Mouse (Mus musculus) midbrain, postnatal 0 days (tissue): ENCODE results near the gene Pde6h. TPM values are rescaled to one million over a fixed set of nuclear protein-coding genes. Genes with fewer than 3 reads are reported as not detected.
A peak's percentile ranks its signal among the peaks of the same experiment; 100 is the strongest.

ENCODE experiments used
- ATAC-seq: fragments of 200-750 bp; cut with Nextera tagmentation; 2 replicates; pipeline ENCODE4 v1.8.0; 2017; ENCODE audit warnings: moderate number of reproducible peaks, mild to moderate bottlenecking, moderate TSS enrichment, moderate library complexity; ENCODE audit not compliant: low FRiP score
- DNase-seq: peaks from one replicate; pipeline ENCODE4 v3.0.0-alpha.2; 2015; ENCODE audit warnings: low spot score
- H3K27ac ChIP-seq: fragments of 300-500 bp; sonication (generic); 2 replicates; pipeline ENCODE4 v1.5.1; 2014; ENCODE audit warnings: low read depth, mild to moderate bottlenecking, low read length, mixed read lengths
- H3K27me3 ChIP-seq: fragments of 300-500 bp; sonication (generic); 2 replicates; pipeline ENCODE4 v1.6.1; 2014; ENCODE audit warnings: low read length, control low read depth, mixed read lengths; ENCODE audit not compliant: insufficient read depth
- H3K36me3 ChIP-seq: fragments of 300-500 bp; sonication (generic); 2 replicates; pipeline ENCODE4 v1.6.1; 2014; ENCODE audit warnings: low read length, control low read depth, mixed read lengths; ENCODE audit not compliant: insufficient read depth
- H3K4me1 ChIP-seq: fragments of 300-500 bp; sonication (generic); 2 replicates; pipeline ENCODE4 v1.6.1; 2014; ENCODE audit warnings: mild to moderate bottlenecking, control low read depth, antibody characterized with exemption, low read length, mixed read lengths; ENCODE audit not compliant: insufficient read depth
- H3K4me2 ChIP-seq: fragments of 300-500 bp; sonication (generic); 2 replicates; pipeline ENCODE4 v1.6.1; 2014; ENCODE audit warnings: low read depth, mild to moderate bottlenecking, low read length, mixed read lengths; ENCODE audit not compliant: poor library complexity, severe bottlenecking
- H3K4me3 ChIP-seq: fragments of 300-500 bp; sonication (generic); 2 replicates; pipeline ENCODE4 v1.5.1; 2014; ENCODE audit warnings: low read depth, mild to moderate bottlenecking, low read length, moderate library complexity
- H3K9ac ChIP-seq: fragments of 300-500 bp; sonication (generic); replicated peaks from 2 replicates; pipeline ENCODE4 v1.6.1; 2014; ENCODE audit warnings: mild to moderate bottlenecking, low read length, moderate library complexity, mixed read lengths; ENCODE audit not compliant: poor library complexity, severe bottlenecking
- H3K9me3 ChIP-seq: fragments of 300-500 bp; sonication (generic); 2 replicates; pipeline ENCODE4 v1.6.1; 2016; ENCODE audit warnings: low read length, control low read depth
- CTCF ChIP-seq: IDR thresholded peaks from 2 replicates; pipeline ENCODE4 v1.5.1; 2016; ENCODE audit warnings: antibody characterized with exemption, mild to moderate bottlenecking
- WGBS: fragments of 180-500 bp; shearing (Covaris S2); extraction: QIAGEN DNeasy Blood & Tissue Kit; methylation state at CpG from one replicate; pipeline ENCODE4 v1.1.7; 2014; 5-methylcytosine and 5-hydroxymethylcytosine counted together
- polyA plus RNA-seq: library from polyadenylated mRNA; unstranded; fragments of >200 nt; fragmentation: Nextera tagmentation; extraction: Ambion mirVana; gene quantifications from 2 replicates; pipeline ENCODE4 v1.2.1, GENCODE M21; 2015
- total RNA-seq: library from RNA; depleted of rRNA; stranded (reverse); fragments of >200 nt; gene quantifications from 2 replicates; pipeline ENCODE4 v1.2.3, GENCODE M21; 2014

Gene Pde6h
- total and polyA plus RNA-seq, 2 experiments from 2014 or later = 0.05 to 0.84 TPM

- Histone ChIP-seq H3K36me3 (no peaks in the 10 kb centered on the region), H3K4me1 (0 out of 2 replicates have a peak, but pooled peaks cover 4% of the 10 kb centered on the region), H3K4me3 (no peak overlapping the region), H3K27me3 (no peaks in the 10 kb centered on the region), H3K27ac (no peak overlapping the region), H3K4me2 (no peak overlapping the region), H3K9me3 (no peaks in the 10 kb centered on the region), H3K9ac (no peak overlapping the region)
- TF ChIP-seq CTCF = no peak
- DNase-seq (peak; percentile 60), ATAC-seq (no peak)
- whole genome bisulfite sequencing = 46% methylated on average over 3 of the region's 3 CpGs
Measured at GRCm38 (mm10) chr6:136935233-136935632, 11.6 kb downstream of the Pde6h start.

GRCm38 (mm10) chr6:136936361-136936760, 12.7 kb downstream of the Pde6h start:
- 89% methylated on average over 9 of the region's 9 CpGs for WGBS
- ATAC-seq = no peak
- H3K9me3 ChIP-seq = no peaks in the 10 kb centered on the region

GRCm38 (mm10) chr6:136937117-136937516, 13.5 kb downstream of the Pde6h start:
- DNase-seq = no peak
- Histone ChIP-seq H3K27me3 (no peaks in the 10 kb centered on the region), H3K27ac (no peak overlapping the region), H3K4me2 (no peak overlapping the region), H3K4me1 (0 out of 2 replicates have a peak, but pooled peaks cover 4% of the 10 kb centered on the region), H3K9me3 (no peaks in the 10 kb centered on the region), H3K9ac (no peak overlapping the region), H3K36me3 (no peaks in the 10 kb centered on the region), H3K4me3 (no peak overlapping the region)
- WGBS = 83% methylated on average over 3 of the region's 3 CpGs
- no peak for TF ChIP-seq CTCF
- ATAC-seq = no peak

More at GRCm38 (mm10) chr6:136936361-136936760, 12.7 kb downstream of the Pde6h start:
- no peak for TF ChIP-seq CTCF
- no peak overlapping the region for H3K4me2 ChIP-seq
- no peaks in the 10 kb centered on the region for H3K27me3 ChIP-seq
- H3K4me3 ChIP-seq = no peak overlapping the region
- H3K9ac ChIP-seq = no peak overlapping the region
- no peak overlapping the region for H3K27ac ChIP-seq
- no peak for DNase-seq
- H3K4me1 ChIP-seq = 0 out of 2 replicates have a peak, but pooled peaks cover 4% of the 10 kb centered on the region
- no peaks in the 10 kb centered on the region for H3K36me3 ChIP-seq

- TF ChIP-seq CTCF = no peak
- DNase-seq (no peak), ATAC-seq (no peak)
- Histone ChIP-seq H3K9me3 (no peaks in the 10 kb centered on the region), H3K9ac (no peak overlapping the region), H3K4me1 (0 out of 2 replicates have a peak, but pooled peaks cover 4% of the 10 kb centered on the region), H3K36me3 (no peaks in the 10 kb centered on the region), H3K27ac (no peak overlapping the region), H3K4me3 (no peak overlapping the region), H3K4me2 (no peak overlapping the region), H3K27me3 (no peaks in the 10 kb centered on the region)
- WGBS = 79% methylated on average over 18 of the region's 18 CpGs
Measured at GRCm38 (mm10) chr6:136938331-136939126, 14.9 kb downstream of the Pde6h start.

GRCm38 (mm10) chr6:136939326-136940187, 15.9 kb downstream of the Pde6h start:
- no peak overlapping the region for H3K4me2 ChIP-seq
- no peaks in the 10 kb centered on the region for H3K9me3 ChIP-seq
- TF ChIP-seq CTCF = no peak
- H3K27me3 ChIP-seq = no peaks in the 10 kb centered on the region
- DNase-seq (no peak), ATAC-seq (0 out of 2 replicates have a peak, but pooled peaks have one; percentile 31)
- H3K36me3 ChIP-seq = no peaks in the 10 kb centered on the region
- H3K4me3 ChIP-seq = no peak overlapping the region
- H3K9ac ChIP-seq = no peak overlapping the region
- H3K4me1 ChIP-seq = 0 out of 2 replicates have a peak, but pooled peaks cover 4% of the 10 kb centered on the region
- H3K27ac ChIP-seq = 0 out of 2 replicates have a peak overlapping the region, but pooled peaks have one; percentile 32
- WGBS = 61% methylated on average over 14 of the region's 14 CpGs
